Mouse (Mus musculus): Measurements from ENCODE around the gene Ift52. TPM values are rescaled to one million over a fixed set of nuclear protein-coding genes. Genes with fewer than 3 reads are reported as not detected.

The Ift52 gene
- polyA plus RNA-seq, 1 experiment from 2014 or later, result 51.7 TPM

- Histone ChIP-seq H3K27ac (no peak overlapping the region), H3K4me1 (no peaks in the 10 kb centered on the region), H3K9ac (no peak overlapping the region), H3K27me3 (no peaks in the 10 kb centered on the region), H3K9me3 (replicated peaks) (no peaks in the 10 kb centered on the region), H3K36me3 (peaks cover 36% of the 10 kb centered on the region), H3K4me3 (replicated peaks) (no peak overlapping the region), H3K4me2 (no peak overlapping the region)
- 82% methylated on average over 8 of the region's 8 CpGs for WGBS
- ATAC-seq (replicated peaks; ENCODE audit: low FRiP score), result no peak
These were observed 44.3 kb downstream of the Ift52 start for GRCm38 (mm10) chr2:163061203-163062118.

GRCm38 (mm10) chr2:163062119-163062508 lies 45.0 kb downstream of the Ift52 start:
- no peak overlapping the region for H3K4me2 ChIP-seq
- H3K4me1 ChIP-seq, result no peaks in the 10 kb centered on the region
- ATAC-seq (replicated peaks; ENCODE audit: low FRiP score), result no peak
- no peaks in the 10 kb centered on the region for H3K27me3 ChIP-seq
- WGBS, result 66% methylated on average over 6 of the region's 6 CpGs
- peaks cover 39% of the 10 kb centered on the region for H3K36me3 ChIP-seq
- H3K9ac ChIP-seq, result no peak overlapping the region
- no peak overlapping the region for H3K4me3 ChIP-seq (replicated peaks)
- no peak overlapping the region for H3K27ac ChIP-seq
- no peaks in the 10 kb centered on the region for H3K9me3 ChIP-seq (replicated peaks)

- Histone ChIP-seq H3K9me3 (replicated peaks) (no peaks in the 10 kb centered on the region), H3K4me2 (no peak overlapping the region), H3K36me3 (peaks cover 62% of the 10 kb centered on the region), H3K27me3 (no peaks in the 10 kb centered on the region), H3K9ac (no peak overlapping the region), H3K4me1 (no peaks in the 10 kb centered on the region), H3K4me3 (replicated peaks) (no peak overlapping the region), H3K27ac (no peak overlapping the region)
- WGBS, result 85% methylated on average over 6 of the region's 6 CpGs
- no peak for ATAC-seq (replicated peaks; ENCODE audit: low FRiP score)
These were observed 49.2 kb downstream of the Ift52 start for GRCm38 (mm10) chr2:163066326-163066725.

GRCm38 (mm10) chr2:163067233-163067632 lies 50.1 kb downstream of the Ift52 start:
- Histone ChIP-seq H3K4me1 (no peaks in the 10 kb centered on the region), H3K36me3 (peaks cover 69% of the 10 kb centered on the region), H3K27me3 (no peaks in the 10 kb centered on the region), H3K9me3 (replicated peaks) (no peaks in the 10 kb centered on the region), H3K27ac (no peak overlapping the region), H3K4me2 (no peak overlapping the region), H3K4me3 (replicated peaks) (no peak overlapping the region), H3K9ac (no peak overlapping the region)
- ATAC-seq (replicated peaks; ENCODE audit: low FRiP score), result no peak
- 90% methylated on average over 1 of the region's 1 CpGs for whole genome bisulfite sequencing

GRCm38 (mm10) chr2:163070213-163070612 lies 53.1 kb downstream of the Ift52 start:
- 89% methylated on average over 3 of the region's 3 CpGs for WGBS
- no peaks in the 10 kb centered on the region for H3K9me3 ChIP-seq (replicated peaks)
- no peak for ATAC-seq (replicated peaks; ENCODE audit: low FRiP score)
- H3K4me1 ChIP-seq, result no peaks in the 10 kb centered on the region
- no peak overlapping the region for H3K9ac ChIP-seq
- no peak overlapping the region for H3K4me3 ChIP-seq (replicated peaks)
- H3K27me3 ChIP-seq, result no peaks in the 10 kb centered on the region
- peaks cover 69% of the 10 kb centered on the region for H3K36me3 ChIP-seq
- no peak overlapping the region for H3K4me2 ChIP-seq
- H3K27ac ChIP-seq, result no peak overlapping the region

GRCm38 (mm10) chr2:163071590-163071989 lies 54.4 kb downstream of the Ift52 start:
- H3K4me1 ChIP-seq, result no peaks in the 10 kb centered on the region
- 76% methylated on average over 3 of the region's 3 CpGs for WGBS
- ATAC-seq (replicated peaks; ENCODE audit: low FRiP score), result no peak
- no peak overlapping the region for H3K4me2 ChIP-seq
- H3K4me3 ChIP-seq (replicated peaks), result no peak overlapping the region
- no peak overlapping the region for H3K27ac ChIP-seq
- H3K9me3 ChIP-seq (replicated peaks), result no peaks in the 10 kb centered on the region
- no peaks in the 10 kb centered on the region for H3K27me3 ChIP-seq
- peaks cover 70% of the 10 kb centered on the region for H3K36me3 ChIP-seq
- H3K9ac ChIP-seq, result no peak overlapping the region

GRCm38 (mm10) chr2:163073023-163073757 lies 56.0 kb downstream of the Ift52 start:
- Histone ChIP-seq H3K9ac (no peak overlapping the region), H3K27me3 (no peaks in the 10 kb centered on the region), H3K4me3 (replicated peaks) (no peak overlapping the region), H3K4me1 (no peaks in the 10 kb centered on the region), H3K36me3 (peaks cover 75% of the 10 kb centered on the region), H3K9me3 (replicated peaks) (no peaks in the 10 kb centered on the region), H3K4me2 (no peak overlapping the region), H3K27ac (no peak overlapping the region)
- no peak for ATAC-seq (replicated peaks; ENCODE audit: low FRiP score)
- 79% methylated on average over 9 of the region's 9 CpGs for WGBS

- no peaks in the 10 kb centered on the region for H3K4me1 ChIP-seq
- H3K27ac ChIP-seq, result no peak overlapping the region
- no peak overlapping the region for H3K4me2 ChIP-seq
- 83% methylated on average over 7 of the region's 7 CpGs for WGBS
- no peaks in the 10 kb centered on the region for H3K27me3 ChIP-seq
- no peaks in the 10 kb centered on the region for H3K9me3 ChIP-seq (replicated peaks)
- no peak overlapping the region for H3K4me3 ChIP-seq (replicated peaks)
- no peak overlapping the region for H3K9ac ChIP-seq
- ATAC-seq (replicated peaks; ENCODE audit: low FRiP score), result no peak
- peaks cover 73% of the 10 kb centered on the region for H3K36me3 ChIP-seq
These were observed 56.9 kb downstream of the Ift52 start for GRCm38 (mm10) chr2:163074006-163074405.

- H3K9ac ChIP-seq, result no peak overlapping the region
- no peak overlapping the region for H3K27ac ChIP-seq
- H3K27me3 ChIP-seq, result no peaks in the 10 kb centered on the region
- no peaks in the 10 kb centered on the region for H3K4me1 ChIP-seq
- WGBS, result 91% methylated on average over 12 of the region's 12 CpGs
- H3K36me3 ChIP-seq, result peaks cover 76% of the 10 kb centered on the region
- ATAC-seq (replicated peaks; ENCODE audit: low FRiP score), result 0 out of 2 replicates have a peak, but pooled peaks have one; percentile 25
- H3K4me3 ChIP-seq (replicated peaks), result no peak overlapping the region
- H3K9me3 ChIP-seq (replicated peaks), result no peaks in the 10 kb centered on the region
- no peak overlapping the region for H3K4me2 ChIP-seq
These were observed 57.7 kb downstream of the Ift52 start for GRCm38 (mm10) chr2:163074808-163075207.

GRCm38 (mm10) chr2:163075234-163075633 lies 58.1 kb downstream of the Ift52 start:
- H3K4me3 ChIP-seq (replicated peaks), result no peak overlapping the region
- no peak overlapping the region for H3K9ac ChIP-seq
- H3K4me2 ChIP-seq, result no peak overlapping the region
- ATAC-seq (replicated peaks; ENCODE audit: low FRiP score), result no peak
- peaks cover 76% of the 10 kb centered on the region for H3K36me3 ChIP-seq
- H3K27me3 ChIP-seq, result no peaks in the 10 kb centered on the region
- no peak overlapping the region for H3K27ac ChIP-seq
- WGBS, result 82% methylated on average over 3 of the region's 3 CpGs
- no peaks in the 10 kb centered on the region for H3K9me3 ChIP-seq (replicated peaks)
- H3K4me1 ChIP-seq, result no peaks in the 10 kb centered on the region

- Histone ChIP-seq H3K4me1 (0 out of 2 replicates have a peak, but pooled peaks cover 4% of the 10 kb centered on the region), H3K9ac (no peak overlapping the region), H3K4me3 (replicated peaks) (no peak overlapping the region), H3K36me3 (peaks cover 60% of the 10 kb centered on the region), H3K4me2 (no peak overlapping the region), H3K27me3 (no peaks in the 10 kb centered on the region), H3K27ac (no peak overlapping the region), H3K9me3 (replicated peaks) (no peaks in the 10 kb centered on the region)
- ATAC-seq (replicated peaks; ENCODE audit: low FRiP score), result no peak
- WGBS, result 96% methylated on average over 4 of the region's 4 CpGs
These were observed 61.9 kb downstream of the Ift52 start for GRCm38 (mm10) chr2:163079041-163079440.

- 41% methylated on average over 5 of the region's 5 CpGs for WGBS
- H3K4me2 ChIP-seq, result no peak overlapping the region
- peak; percentile 55; the same call in 1 of the 2 replicates for ATAC-seq (replicated peaks; ENCODE audit: low FRiP score)
These were observed 65.4 kb downstream of the Ift52 start for GRCm38 (mm10) chr2:163082591-163082990.

More at GRCm38 (mm10) chr2:163082591-163082990, 65.4 kb downstream of the Ift52 start:
- peaks cover 28% of the 10 kb centered on the region for H3K36me3 ChIP-seq
- H3K9me3 ChIP-seq (replicated peaks), result no peaks in the 10 kb centered on the region
- H3K9ac ChIP-seq, result no peak overlapping the region
- no peak overlapping the region for H3K4me3 ChIP-seq (replicated peaks)
- H3K4me1 ChIP-seq, result 0 out of 2 replicates have a peak, but pooled peaks cover 4% of the 10 kb centered on the region
- no peaks in the 10 kb centered on the region for H3K27me3 ChIP-seq
- H3K27ac ChIP-seq, result peak overlapping the region; percentile 41; the same call in 1 of the 2 replicates

All from kidney, embryonic 15.5 days (tissue).